Mouse (Mus musculus): ENCODE results near the gene Zbtb8a. TPM values are rescaled to one million over a fixed set of nuclear protein-coding genes. Genes with fewer than 3 reads are reported as not detected.
"Not testable (repeated sequence)": the region's sequence is repeated elsewhere in the genome, so short reads cannot be mapped to it uniquely, and the experiment has no call there.

The Zbtb8a gene
- 12.9 and 14.1 TPM in 2 replicates for polyA plus RNA-seq (2012; rRNA removed)

DNA sequence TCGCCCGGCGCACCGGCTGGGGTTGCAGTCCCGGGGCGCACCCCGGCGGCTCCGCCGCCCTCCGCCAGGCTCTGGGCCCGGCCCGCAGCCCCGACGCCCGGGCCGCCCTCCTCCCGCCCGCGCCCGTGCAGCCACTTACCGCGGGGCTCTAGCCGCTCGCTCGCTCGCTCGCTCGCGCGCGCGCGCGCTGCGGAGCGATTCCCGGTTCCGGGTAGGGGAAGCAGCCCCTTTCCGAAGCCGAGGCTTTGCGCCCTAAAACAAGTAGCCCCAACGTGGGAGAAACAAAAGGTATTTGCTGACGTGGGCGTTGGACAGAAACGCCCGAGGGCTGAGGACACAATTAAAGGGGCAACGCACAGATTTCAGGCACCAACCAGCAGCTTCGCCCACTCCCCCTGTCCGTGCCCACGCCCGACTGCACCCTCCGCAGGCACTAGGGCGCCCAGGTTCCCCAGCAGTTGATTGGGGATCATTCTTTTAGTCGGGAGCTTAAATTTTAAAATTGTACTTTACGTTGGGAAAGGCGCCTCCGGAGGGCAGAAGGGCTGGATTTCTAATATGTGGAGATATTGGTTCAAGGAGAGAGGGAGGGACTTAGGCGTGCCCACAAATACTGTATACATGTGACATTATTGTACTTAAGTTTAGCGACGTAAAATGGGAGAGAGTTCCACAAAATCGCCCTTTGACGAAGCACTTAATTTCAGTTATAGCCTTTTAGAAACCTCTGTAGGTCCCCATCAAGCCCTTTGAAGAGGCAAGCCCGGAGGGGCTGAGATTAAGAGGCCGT is at the start of gene Zbtb8a:
TSS of gene Zbtb8a (minus strand) at position 516 of the 790 bp plus-strand sequence.
- DNase-seq (ENCODE audit: low read depth) = no peak

DNA sequence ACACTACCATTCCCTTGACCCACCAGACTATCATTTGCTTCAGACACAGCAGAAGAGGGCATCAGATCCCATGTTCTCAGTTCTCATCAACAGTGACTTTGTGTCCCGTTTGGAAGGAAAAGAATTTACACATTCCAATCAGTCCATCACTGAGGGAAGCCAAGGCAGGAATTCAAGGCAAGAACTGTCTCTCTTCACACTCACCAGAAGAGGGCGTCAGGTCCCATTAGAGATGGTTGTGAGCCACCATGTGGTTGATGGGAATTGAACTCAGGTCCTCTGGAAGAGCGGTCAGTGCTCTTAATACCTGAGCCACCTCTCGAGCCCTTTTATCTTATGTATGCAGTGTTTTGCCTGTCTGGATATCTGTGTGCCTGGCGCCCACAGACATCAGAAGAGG is 40.4 kb upstream of the Zbtb8a start:
- DNase-seq (ENCODE audit: low read depth) = no peak

DNA sequence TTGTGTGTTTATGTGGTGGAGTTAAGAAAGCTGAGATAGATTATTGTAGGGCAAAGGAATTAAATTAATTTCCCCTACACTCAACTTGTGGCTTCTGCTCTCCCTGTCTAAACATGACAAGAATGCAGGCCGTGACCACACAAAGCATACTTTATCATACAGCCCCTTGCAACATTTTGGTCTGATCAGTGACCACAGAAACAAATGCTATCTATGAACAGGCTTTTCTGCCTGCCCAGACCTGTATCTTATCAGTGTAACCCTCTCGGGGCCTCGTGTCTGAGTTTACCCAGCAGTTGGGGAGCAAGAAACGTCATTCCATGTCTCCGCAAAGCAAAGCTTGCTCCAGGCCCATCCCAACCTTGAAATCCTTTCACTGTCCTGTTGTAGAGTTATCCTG is 38.6 kb upstream of the Zbtb8a start:
- DNase-seq (ENCODE audit: low read depth) = no peak

DNA sequence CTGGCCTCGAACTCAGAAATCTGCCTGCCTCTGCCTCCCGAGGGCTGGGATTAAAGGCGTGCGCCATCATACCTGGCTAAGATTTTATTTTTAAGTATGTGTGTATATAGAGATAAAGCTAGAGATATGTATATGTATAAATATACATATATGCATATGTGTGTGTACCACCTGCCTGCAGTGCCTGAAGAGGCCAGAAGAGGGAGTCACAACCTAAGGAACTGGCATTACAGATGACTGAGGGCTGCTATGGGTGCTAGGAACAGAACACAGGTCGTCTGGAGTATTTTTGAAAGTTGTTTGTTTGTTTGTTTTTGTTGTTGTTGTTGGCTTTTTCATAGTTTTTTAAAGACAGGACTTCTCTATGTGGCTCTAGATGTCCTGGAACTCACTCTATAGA is 38.0 kb upstream of the Zbtb8a start:
- no peak for DNase-seq (ENCODE audit: low read depth)

DNA sequence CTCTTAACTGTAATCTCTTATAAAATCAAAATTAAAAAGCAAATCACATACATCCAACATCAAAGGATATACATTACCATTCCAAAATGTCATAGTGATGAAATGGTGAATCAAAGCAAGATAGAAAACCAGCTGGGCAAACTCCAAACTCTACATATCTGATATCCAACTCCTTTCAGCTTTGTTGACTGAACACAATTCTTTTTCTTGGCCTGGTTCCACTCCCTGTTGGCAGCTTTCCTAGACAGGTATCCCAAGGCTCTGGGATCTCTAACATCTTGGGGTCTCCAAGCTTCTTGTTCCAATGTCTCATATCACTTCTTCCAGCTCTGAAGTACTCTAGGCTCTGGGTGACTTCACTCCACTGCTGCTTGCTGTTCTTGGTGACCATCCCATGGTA is 33.1 kb upstream of the Zbtb8a start:
- no peak for DNase-seq (ENCODE audit: low read depth)

DNA sequence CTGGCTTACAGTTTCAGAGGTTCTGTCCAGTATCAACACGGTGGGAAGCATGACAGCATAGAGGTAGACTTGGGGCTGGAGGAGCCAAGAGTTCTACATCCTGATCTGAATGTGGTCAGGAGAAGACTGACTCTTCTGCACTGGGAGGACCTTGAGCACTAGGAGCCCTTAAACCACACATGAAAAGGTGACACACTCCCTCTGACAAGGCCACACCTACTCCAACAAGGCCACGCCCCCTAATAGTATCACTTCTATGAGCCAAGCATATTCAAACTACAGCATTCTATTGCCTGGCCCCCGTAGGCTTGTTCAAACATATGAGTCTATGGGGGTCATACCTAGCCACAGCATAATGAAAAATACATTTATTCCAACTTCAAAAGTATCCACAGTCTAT is 32.6 kb upstream of the Zbtb8a start:
- not testable (repeated sequence) for DNase-seq (ENCODE audit: low read depth)

DNA sequence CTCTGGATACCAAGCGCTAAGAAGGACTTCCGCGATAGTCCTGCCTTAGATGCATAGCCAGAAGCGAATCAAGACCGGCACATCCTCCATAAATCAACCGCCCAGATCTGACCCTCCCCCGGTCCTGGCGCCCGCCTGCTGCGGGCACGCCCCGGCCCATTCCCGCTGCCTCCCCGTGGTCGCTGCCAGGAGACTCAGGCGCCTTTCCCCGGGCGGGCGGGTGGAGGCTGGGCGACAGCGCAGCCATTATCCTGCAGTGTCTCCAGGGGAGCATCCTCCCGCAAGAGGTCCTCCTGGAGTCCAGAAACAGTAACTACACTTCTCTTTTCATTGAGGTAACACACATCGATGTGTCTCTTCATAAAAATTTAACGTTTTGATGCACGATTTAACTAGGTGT is 28.5 kb upstream of the Zbtb8a start:
- no peak for DNase-seq (ENCODE audit: low read depth)

DNA sequence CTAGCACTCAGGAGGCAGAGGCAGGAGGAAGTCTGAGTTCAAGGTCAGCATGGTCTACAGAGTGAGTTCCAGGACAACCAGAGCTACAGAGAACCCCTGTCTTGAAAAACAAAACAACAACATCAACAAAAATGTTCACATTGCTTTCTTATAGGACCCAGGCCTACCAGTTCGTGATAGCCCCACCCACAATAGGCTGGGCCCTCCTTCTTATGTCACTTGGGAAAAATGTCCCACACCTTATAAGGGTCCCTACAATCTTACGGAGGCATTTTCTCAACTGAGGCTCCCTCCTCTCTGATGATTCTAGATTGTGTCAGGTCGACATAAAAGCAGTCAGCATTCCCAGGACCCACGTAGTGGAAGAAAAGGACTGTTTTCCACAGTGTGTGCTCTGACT is 21.9 kb upstream of the Zbtb8a start:
- DNase-seq (ENCODE audit: low read depth) = no peak

DNA sequence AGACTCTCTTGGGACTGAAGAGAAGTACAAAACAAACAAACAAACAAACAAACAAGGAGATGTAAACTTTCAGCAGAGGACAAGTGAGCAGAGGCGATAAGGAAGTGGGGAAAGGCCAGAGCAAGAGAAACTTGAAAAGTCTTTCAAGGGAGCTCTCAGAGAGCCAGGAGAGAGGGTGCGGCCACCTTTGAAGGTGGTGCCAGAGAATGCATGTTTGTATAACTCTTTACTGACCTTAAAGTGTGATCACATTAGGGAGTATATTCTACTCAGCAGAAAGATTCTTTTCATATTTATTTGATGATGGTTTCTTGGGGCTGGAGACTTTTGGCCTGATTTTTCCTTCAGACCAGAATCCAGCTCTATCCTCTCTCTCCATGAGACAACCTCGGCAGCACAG is 19.0 kb upstream of the Zbtb8a start:
- no peak for DNase-seq (ENCODE audit: low read depth)

DNA sequence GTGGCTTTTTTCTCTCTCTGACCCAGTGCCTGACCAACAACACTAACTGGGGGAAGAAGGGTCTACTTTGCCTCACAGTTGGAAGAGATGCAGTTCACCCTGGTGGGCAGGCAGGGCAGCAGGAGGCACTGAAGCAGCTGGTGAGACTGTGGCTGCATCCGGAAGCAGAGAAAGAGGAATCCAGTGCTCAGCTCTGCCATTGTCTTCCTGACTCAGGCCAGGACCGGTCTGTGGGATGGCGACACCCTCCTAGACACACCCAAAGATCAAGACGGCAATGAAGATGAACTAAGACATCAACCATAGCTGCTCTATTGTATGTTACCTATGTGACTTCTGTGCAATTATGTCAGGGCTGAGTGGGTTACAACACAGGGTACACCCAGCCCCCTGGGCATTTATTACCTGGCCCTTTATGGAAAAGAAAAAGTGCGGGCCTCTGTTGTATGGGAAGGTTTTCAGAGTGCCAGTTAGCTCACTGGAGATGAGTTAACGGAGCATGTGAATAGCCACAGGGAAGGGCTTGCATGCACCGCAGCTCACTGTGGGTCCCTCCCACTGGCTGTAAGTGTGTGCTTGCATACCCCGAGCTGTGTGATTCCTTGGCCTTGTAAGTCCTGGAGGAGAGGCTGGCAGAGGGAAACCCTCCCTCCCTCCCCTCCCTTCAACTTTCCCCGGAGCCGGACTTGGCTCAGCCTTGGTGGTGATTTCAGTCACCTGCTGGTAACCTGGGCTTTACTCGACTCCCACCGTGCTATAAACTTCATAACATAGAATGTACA is 16.4 kb upstream of the Zbtb8a start:
- no peak for DNase-seq (ENCODE audit: low read depth)

DNA sequence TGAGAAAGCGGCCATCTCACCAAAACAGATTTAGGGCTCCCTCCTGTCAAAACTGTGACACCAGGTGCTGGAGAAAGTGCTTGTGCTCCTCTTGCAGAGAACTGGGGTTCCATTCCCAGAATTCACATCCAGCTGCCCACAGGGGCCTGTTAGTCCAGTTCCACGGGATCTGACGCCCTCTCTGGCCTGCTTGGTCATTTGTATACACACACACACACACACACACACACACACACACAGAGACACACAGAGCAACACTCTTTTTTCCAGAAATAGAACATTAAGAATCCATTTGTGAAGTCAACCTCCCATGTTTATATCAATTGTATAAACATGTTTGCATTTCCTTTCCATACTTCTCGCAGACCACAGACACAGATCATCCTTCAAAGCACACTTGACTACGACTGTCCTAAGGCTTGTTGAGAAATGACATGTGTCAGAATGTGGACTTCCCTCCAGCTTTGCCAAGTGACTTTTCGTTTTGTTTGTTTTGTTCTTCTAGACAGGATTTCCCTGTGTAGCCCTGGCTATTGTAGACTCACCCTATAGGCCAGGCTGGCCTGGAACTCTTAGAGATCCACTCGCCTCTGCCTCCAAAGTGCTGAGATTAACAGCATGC is 13.1 kb upstream of the Zbtb8a start:
- DNase-seq (ENCODE audit: low read depth) = no peak

DNA sequence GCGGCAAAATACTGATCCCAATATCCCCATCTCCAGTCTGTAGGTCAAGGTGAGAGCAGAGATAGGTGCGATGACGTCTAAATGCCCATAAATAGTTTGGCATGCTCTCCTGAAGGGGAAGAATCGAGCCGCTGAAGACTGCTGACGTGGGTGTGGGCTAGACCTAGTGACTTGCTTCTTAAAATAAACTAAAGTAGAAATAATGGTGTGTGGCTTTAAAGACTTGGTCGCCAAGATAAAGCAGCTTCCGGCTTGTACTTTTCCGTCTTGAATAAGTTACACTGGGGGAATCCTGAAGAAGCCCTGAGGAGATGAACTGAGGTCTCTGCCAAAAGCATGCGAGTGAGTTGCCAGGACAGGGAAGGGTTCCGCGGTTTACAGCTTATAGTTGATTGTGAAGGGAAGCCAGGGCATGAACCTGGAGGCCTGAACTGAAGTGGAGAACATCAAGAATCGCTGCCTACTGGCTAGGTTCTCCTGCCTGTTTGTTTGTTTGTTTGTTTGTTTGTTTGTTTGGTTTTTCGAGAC is 12.4 kb upstream of the Zbtb8a start:
- no peak for DNase-seq (ENCODE audit: low read depth)

DNA sequence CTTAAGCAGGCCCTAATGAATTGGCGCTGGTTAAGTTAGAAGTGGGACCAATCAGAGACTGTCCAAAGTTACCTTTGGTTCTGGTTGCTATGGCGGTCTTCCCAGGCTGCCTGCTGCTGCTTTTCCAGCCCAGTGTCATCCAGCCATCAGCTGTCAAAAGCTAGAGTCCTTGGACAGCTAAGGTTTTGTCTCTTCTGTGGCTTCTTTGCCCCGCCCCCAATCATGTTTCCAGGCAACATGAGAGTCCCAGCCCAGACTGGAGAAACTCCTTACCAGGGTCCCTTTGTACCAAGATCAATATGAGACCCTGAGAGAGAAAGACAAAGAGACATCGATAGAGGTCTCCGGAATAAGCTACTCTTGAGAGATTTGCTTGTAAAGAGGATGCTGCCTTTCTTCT is 10.5 kb upstream of the Zbtb8a start:
- no peak for DNase-seq (ENCODE audit: low read depth)

DNA sequence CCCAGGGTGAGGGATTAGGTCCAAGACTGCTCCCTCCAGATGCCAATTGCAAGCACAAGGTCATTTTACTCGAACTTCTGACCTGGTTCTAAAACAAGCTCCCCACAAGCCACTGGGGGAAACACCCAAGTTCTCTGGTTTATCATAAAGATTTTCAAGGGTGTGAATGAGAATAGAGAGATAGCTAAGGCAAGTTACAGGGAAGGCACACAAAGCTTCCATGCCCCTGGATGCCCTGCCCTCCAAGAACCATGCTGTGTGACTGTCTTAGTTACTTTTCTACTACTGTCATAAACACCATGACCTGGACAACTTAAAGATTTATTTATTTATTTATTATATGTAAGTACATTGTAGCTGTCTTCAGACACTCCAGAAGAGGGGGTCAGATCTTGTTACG is 9.1 kb upstream of the Zbtb8a start:
- DNase-seq (ENCODE audit: low read depth) = no peak

DNA sequence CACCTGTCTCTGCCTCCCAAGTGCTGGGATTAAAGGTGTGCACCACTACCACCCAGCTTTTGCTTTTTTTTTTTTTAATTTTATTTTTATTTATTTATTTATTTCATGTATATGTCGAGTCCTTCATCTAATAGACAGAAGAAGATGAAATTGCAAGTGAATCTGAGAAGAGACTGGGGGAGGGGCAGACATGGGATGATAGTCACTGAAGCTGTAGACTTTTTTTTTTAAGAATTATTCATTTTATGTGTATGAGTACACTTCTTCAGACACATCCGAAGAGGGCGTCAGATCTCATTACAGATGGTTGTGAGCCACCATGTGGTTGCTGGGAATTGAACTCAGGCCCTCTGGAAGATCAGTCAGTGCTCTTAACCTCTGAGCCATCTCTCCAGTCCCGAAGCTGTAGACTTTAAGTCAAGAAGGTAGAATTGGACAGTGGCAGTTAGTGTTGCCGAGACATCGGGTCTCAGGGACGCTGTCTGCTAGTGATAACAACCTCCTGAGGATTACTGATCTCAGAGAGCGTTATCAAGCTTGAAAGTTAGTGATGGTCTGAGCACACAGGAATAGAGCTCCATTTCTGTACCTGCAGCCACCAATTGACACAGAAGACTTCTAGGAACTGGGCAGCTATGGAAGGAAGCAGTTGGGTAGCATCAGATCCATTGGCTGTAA is 8.5 kb upstream of the Zbtb8a start:
- DNase-seq (ENCODE audit: low read depth) = no peak

DNA sequence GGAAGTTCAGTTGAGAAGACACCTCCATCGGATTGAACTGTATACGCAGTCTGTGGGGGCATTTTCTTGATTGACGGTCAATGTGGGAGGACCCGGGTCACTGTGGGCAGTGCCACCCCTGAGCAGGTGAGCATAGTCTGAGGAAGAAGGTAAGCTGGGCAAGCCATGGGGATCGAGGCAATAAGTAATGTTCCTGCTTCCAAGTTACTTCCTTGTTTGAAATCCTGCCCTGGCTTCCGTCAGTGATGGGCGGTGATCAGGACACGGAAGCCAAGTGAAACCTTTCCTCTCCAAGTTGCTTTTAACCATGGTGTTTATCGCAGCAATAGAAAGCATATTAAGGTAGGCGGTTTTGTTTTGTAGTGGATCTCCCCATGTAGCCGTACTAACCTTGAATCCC is 7.8 kb upstream of the Zbtb8a start:
- DNase-seq (ENCODE audit: low read depth) = no peak

DNA sequence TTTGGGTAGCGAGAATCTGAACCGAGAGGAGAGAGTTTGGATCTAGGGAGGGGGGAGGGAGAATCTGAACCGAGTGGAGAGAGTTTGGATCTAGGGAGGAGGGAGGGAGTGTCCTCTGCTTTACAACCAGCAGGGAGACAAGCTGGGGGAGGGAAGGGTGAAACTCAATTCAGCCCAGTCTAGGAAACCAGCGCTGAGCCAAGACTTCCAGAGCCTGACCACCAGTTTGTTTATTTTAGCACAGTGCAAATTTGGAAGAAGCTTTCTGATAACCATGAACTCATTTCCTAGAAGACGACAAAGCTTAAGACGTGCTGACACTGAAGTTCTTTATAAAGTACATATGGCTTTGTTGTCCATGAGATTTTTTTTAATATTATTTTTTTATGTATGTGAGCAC is 6.5 kb upstream of the Zbtb8a start:
- DNase-seq (ENCODE audit: low read depth) = no peak

DNA sequence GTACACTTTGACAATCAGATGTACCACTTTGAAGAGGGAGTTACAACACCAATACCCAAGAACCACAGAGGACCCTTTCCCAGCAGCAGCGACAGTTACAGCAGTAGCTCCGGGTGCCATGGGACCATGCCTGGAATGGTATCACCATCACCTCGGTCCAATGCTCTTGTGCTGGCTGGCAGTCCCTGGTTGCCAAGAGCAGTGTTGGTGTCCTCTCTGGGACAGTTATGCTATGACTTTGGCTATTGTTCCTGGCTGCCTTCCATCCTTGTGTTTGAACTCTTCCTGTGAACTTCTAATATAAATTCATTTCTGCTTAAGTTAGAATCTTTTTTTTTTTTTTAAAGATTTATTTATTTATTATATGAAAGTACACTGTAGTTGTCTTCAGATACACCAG is 5.7 kb upstream of the Zbtb8a start:
- no peak for DNase-seq (ENCODE audit: low read depth)

DNA sequence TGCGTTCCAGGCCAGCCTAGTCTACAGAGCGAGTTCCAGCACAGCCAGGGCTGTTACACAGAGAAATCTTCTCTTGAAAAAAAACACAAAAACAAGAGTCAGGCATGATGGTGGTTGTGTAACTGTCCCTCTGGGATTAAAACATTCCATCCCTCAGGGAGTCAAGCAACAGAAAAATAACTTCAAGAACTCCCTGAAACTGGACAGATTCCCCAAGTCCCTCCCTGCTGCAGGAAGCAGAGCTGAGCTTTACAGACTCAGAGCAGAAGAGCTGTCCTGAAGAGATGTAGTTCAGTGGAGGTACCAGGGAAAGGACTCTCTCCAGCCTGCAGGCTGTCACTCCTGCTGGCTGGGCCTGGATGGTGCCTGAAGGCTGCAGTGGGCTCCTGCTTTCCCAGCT is 4.6 kb upstream of the Zbtb8a start:
- no peak for DNase-seq (ENCODE audit: low read depth)

DNA sequence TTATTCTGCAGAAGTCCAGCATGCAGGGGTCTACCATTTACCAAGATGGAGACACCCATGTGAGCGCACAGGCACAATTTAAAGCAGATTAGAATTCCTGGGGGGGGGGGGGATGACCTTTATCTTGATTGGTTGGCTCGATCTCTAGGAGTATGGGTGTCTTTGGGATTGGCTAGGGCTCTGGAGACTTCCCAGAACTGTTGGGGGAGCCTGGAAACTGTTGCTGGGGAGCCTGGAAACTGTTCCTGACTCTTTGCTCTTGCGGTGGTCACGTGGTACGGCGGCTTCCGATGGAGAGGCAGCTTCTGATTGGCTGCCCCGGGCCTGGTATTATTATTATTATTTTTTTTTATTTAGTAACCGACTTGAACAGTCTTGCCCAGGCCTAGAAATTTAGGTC is 4.1 kb upstream of the Zbtb8a start:
- no peak for DNase-seq (ENCODE audit: low read depth)

DNA sequence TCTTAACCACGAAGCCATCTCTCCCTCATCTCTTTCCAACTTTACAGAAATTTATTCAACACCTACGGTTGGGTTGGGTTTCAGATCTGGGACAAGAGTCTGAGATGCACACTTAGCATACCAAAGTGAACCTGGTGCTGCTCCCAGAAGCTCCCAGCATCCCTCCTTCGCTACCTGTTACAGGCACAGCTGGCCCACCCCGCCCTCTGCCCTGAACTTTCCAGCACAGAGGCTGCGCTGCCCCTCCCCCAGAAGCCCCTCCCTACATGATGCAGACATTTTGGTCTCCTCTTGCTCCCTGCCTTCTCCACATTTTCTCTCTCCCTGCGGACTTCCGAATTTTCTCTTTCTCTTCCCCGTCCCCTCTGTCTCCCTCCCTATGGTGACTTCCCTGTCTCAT is 3.2 kb upstream of the Zbtb8a start:
- no peak for DNase-seq (ENCODE audit: low read depth)

DNA sequence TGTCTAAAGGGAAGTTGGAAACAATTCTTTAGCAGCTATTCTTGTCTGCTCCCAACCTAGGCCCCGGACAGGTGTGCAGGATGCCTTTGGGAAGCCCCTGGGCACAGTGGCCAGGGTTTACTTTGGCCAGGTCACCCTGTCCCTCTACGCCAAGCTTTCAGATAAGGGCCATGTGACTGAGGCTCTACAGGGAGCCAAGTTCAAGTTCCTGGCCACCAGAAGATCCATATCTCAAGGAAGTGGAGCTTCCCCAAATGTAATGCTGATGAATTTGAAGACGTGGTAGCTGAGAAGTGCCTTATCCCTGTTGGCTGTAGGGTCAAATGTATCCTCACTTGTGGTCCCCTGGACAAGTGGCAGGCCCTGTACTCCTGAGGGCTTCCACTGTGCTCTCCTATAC is 1.9 kb upstream of the Zbtb8a start:
- no peak for DNase-seq (ENCODE audit: low read depth)
